Mouse (Mus musculus) layer of hippocampus, postnatal 10 days (tissue): ENCODE measurements at regions not wholly inside any gene's neighbourhood (a gene's known extent, or its start where the extent isn't known, plus 50 kb on each side); places are given as distances from the start of the nearest gene placed in this dataset.
A peak's percentile ranks its signal among the peaks of the same experiment; 100 is the strongest.

ENCODE experiments used
- DNase-seq, 2 experiments: peaks; one replicate each; pipeline ENCODE4 v3.0.0; 2021; ENCODE audit warnings: low spot score in 2 of 2

- no peak for DNase-seq
These were observed 54.0 kb upstream of the Psmd7 start for GRCm38 (mm10) chr8:107642241-107642640.

- no peak for DNase-seq
These were observed 59.7 kb upstream of the Psmd7 start for GRCm38 (mm10) chr8:107647936-107648335.

- DNase-seq = no peak
These were observed 62.0 kb upstream of the Psmd7 start for GRCm38 (mm10) chr8:107650306-107650705.

- no peak for DNase-seq
These were observed 63.2 kb upstream of the Psmd7 start for GRCm38 (mm10) chr8:107651424-107651823.

GRCm38 (mm10) chr8:107652226-107652625 is 64.0 kb upstream of the Psmd7 start:
- DNase-seq = no peak

- no peak for DNase-seq
These were observed 65.4 kb upstream of the Psmd7 start for GRCm38 (mm10) chr8:107653711-107654110.

GRCm38 (mm10) chr8:107656622-107657021 is 68.4 kb upstream of the Psmd7 start:
- DNase-seq = no peak

- DNase-seq = no peak
These were observed 69.5 kb upstream of the Psmd7 start for GRCm38 (mm10) chr8:107657741-107658140.

GRCm38 (mm10) chr8:107658386-107658785 is 70.1 kb upstream of the Psmd7 start:
- DNase-seq = no peak

GRCm38 (mm10) chr8:107660624-107661023 is 72.4 kb upstream of the Psmd7 start:
- no peak for DNase-seq

GRCm38 (mm10) chr8:107669608-107670007 is 81.3 kb upstream of the Psmd7 start:
- no peak for DNase-seq

GRCm38 (mm10) chr8:107671471-107671870 is 83.2 kb upstream of the Psmd7 start:
- DNase-seq = no peak

- no peak for DNase-seq
These were observed 84.4 kb upstream of the Psmd7 start for GRCm38 (mm10) chr8:107672691-107673090.

GRCm38 (mm10) chr8:107682066-107682465 is 93.8 kb upstream of the Psmd7 start:
- DNase-seq = no peak

GRCm38 (mm10) chr8:107684721-107685691 is 96.7 kb upstream of the Psmd7 start:
- peak; percentile 23 to 47 for DNase-seq

- no peak for DNase-seq
These were observed 98.7 kb upstream of the Psmd7 start for GRCm38 (mm10) chr8:107686936-107687335.

GRCm38 (mm10) chr8:107687529-107687928 is 99.3 kb upstream of the Psmd7 start:
- no peak for DNase-seq

- DNase-seq = no peak
These were observed 100.8 kb upstream of the Psmd7 start for GRCm38 (mm10) chr8:107689020-107689419.

- peak; percentile 48 to 58 for DNase-seq
These were observed 103.0 kb upstream of the Psmd7 start for GRCm38 (mm10) chr8:107691251-107691650.

- no peak for DNase-seq
These were observed 108.4 kb upstream of the Psmd7 start for GRCm38 (mm10) chr8:107696384-107697346.

GRCm38 (mm10) chr8:107699307-107699706 is 111.0 kb upstream of the Psmd7 start:
- DNase-seq = no peak

GRCm38 (mm10) chr8:107699759-107700158 is 111.5 kb upstream of the Psmd7 start:
- no peak for DNase-seq
